Mouse (Mus musculus): ENCODE results near the gene Upf2. TPM values are rescaled to one million over a fixed set of nuclear protein-coding genes. Genes with fewer than 3 reads are reported as not detected.

Gene Upf2
- polyA plus RNA-seq (2014; fragmentation: Nextera tagmentation; extraction: Ambion mirVana): 13.7 and 14.6 TPM in 2 replicates

GRCm38 (mm10) chr2:5950766-5951595, at the start of gene Upf2:
TSS of gene Upf2 (plus strand) at chr2:5951469.
- Histone ChIP-seq H3K9ac (replicated peaks; ENCODE audit: low read depth, low read length) (peak within 1 kb of the TSS; percentile 80), H3K9me3 (ENCODE audit: control insufficient read depth, low read depth, low read length) (no peaks in the 10 kb centered on the region), H3K27ac (ENCODE audit: low read length) (peak within 1 kb of the TSS; percentile 84), H3K4me1 (ENCODE audit: control insufficient read depth, insufficient read depth, low read length) (peaks cover 9% of the 10 kb centered on the region; the same call in 1 of the 2 replicates), H3K36me3 (ENCODE audit: control insufficient read depth, insufficient read depth, low read length) (no peaks in the 10 kb centered on the region), H3K4me2 (replicated peaks; ENCODE audit: low read depth, low read length) (peak within 1 kb of the TSS; percentile 85), H3K27me3 (ENCODE audit: control insufficient read depth, insufficient read depth, low read length) (no peaks in the 10 kb centered on the region), H3K4me3 (ENCODE audit: low read depth, low read length) (peak within 1 kb of the TSS; percentile 91)
- WGBS: under 1% methylated on average over 51 of the region's 54 CpGs
- ATAC-seq (ENCODE audit: insufficient number of reproducible peaks, insufficient read depth, low FRiP score, low read depth): peak; percentile 93

- H3K36me3 ChIP-seq (ENCODE audit: control insufficient read depth, insufficient read depth, low read length): no peaks in the 10 kb centered on the region; the same call in none of the 2 replicates
- no peak overlapping the region for H3K4me3 ChIP-seq (ENCODE audit: low read depth, low read length)
- H3K9me3 ChIP-seq (ENCODE audit: control insufficient read depth, low read depth, low read length): no peaks in the 10 kb centered on the region
- 30% methylated on average over 5 of the region's 5 CpGs for WGBS
- H3K27me3 ChIP-seq (ENCODE audit: control insufficient read depth, insufficient read depth, low read length): no peaks in the 10 kb centered on the region
- ATAC-seq (ENCODE audit: insufficient number of reproducible peaks, insufficient read depth, low FRiP score, low read depth): no peak
- no peaks in the 10 kb centered on the region for H3K4me1 ChIP-seq (ENCODE audit: control insufficient read depth, insufficient read depth, low read length)
- no peak overlapping the region for H3K27ac ChIP-seq (ENCODE audit: low read length)
- no peak overlapping the region for H3K9ac ChIP-seq (replicated peaks; ENCODE audit: low read depth, low read length)
- no peak overlapping the region for H3K4me2 ChIP-seq (replicated peaks; ENCODE audit: low read depth, low read length)
Measured at GRCm38 (mm10) chr2:5906092-5906491, 45.2 kb upstream of the Upf2 start.

- no peaks in the 10 kb centered on the region for H3K4me1 ChIP-seq (ENCODE audit: control insufficient read depth, insufficient read depth, low read length)
- H3K4me3 ChIP-seq (ENCODE audit: low read depth, low read length): no peak overlapping the region
- no peak for ATAC-seq (ENCODE audit: insufficient number of reproducible peaks, insufficient read depth, low FRiP score, low read depth)
- no peak overlapping the region for H3K27ac ChIP-seq (ENCODE audit: low read length)
- H3K4me2 ChIP-seq (replicated peaks; ENCODE audit: low read depth, low read length): no peak overlapping the region
- no peaks in the 10 kb centered on the region; the same call in none of the 2 replicates for H3K36me3 ChIP-seq (ENCODE audit: control insufficient read depth, insufficient read depth, low read length)
- no peak overlapping the region for H3K9ac ChIP-seq (replicated peaks; ENCODE audit: low read depth, low read length)
- WGBS: 59% methylated on average over 3 of the region's 3 CpGs
- no peaks in the 10 kb centered on the region for H3K27me3 ChIP-seq (ENCODE audit: control insufficient read depth, insufficient read depth, low read length)
- H3K9me3 ChIP-seq (ENCODE audit: control insufficient read depth, low read depth, low read length): no peaks in the 10 kb centered on the region
Measured at GRCm38 (mm10) chr2:5906625-5907024, 44.6 kb upstream of the Upf2 start.

- Histone ChIP-seq H3K9ac (replicated peaks; ENCODE audit: low read depth, low read length) (no peak overlapping the region), H3K27ac (ENCODE audit: low read length) (no peak overlapping the region), H3K9me3 (ENCODE audit: control insufficient read depth, low read depth, low read length) (no peaks in the 10 kb centered on the region), H3K4me2 (replicated peaks; ENCODE audit: low read depth, low read length) (no peak overlapping the region), H3K4me1 (ENCODE audit: control insufficient read depth, insufficient read depth, low read length) (no peaks in the 10 kb centered on the region), H3K36me3 (ENCODE audit: control insufficient read depth, insufficient read depth, low read length) (no peaks in the 10 kb centered on the region; the same call in 1 of the 2 replicates), H3K4me3 (ENCODE audit: low read depth, low read length) (no peak overlapping the region), H3K27me3 (ENCODE audit: control insufficient read depth, insufficient read depth, low read length) (no peaks in the 10 kb centered on the region)
- 59% methylated on average over 16 of the region's 16 CpGs for WGBS
- no peak for ATAC-seq (ENCODE audit: insufficient number of reproducible peaks, insufficient read depth, low FRiP score, low read depth)
Measured at GRCm38 (mm10) chr2:5911282-5911965, 39.8 kb upstream of the Upf2 start.

GRCm38 (mm10) chr2:5922823-5923222, 28.4 kb upstream of the Upf2 start:
- Histone ChIP-seq H3K36me3 (ENCODE audit: control insufficient read depth, insufficient read depth, low read length) (0 out of 2 replicates have a peak, but pooled peaks cover 4% of the 10 kb centered on the region), H3K27ac (ENCODE audit: low read length) (no peak overlapping the region), H3K4me3 (ENCODE audit: low read depth, low read length) (no peak overlapping the region), H3K9ac (replicated peaks; ENCODE audit: low read depth, low read length) (no peak overlapping the region), H3K4me2 (replicated peaks; ENCODE audit: low read depth, low read length) (no peak overlapping the region), H3K27me3 (ENCODE audit: control insufficient read depth, insufficient read depth, low read length) (no peaks in the 10 kb centered on the region), H3K9me3 (ENCODE audit: control insufficient read depth, low read depth, low read length) (no peaks in the 10 kb centered on the region), H3K4me1 (ENCODE audit: control insufficient read depth, insufficient read depth, low read length) (no peaks in the 10 kb centered on the region)
- ATAC-seq (ENCODE audit: insufficient number of reproducible peaks, insufficient read depth, low FRiP score, low read depth): no peak
- 87% methylated on average over 6 of the region's 6 CpGs for WGBS

- ATAC-seq (ENCODE audit: insufficient number of reproducible peaks, insufficient read depth, low FRiP score, low read depth): no peak
- 0 out of 2 replicates have a peak, but pooled peaks cover 4% of the 10 kb centered on the region for H3K36me3 ChIP-seq (ENCODE audit: control insufficient read depth, insufficient read depth, low read length)
- no peak overlapping the region for H3K4me3 ChIP-seq (ENCODE audit: low read depth, low read length)
- H3K9me3 ChIP-seq (ENCODE audit: control insufficient read depth, low read depth, low read length): no peaks in the 10 kb centered on the region
- H3K27ac ChIP-seq (ENCODE audit: low read length): no peak overlapping the region
- 82% methylated on average over 9 of the region's 9 CpGs for WGBS
- no peak overlapping the region for H3K4me2 ChIP-seq (replicated peaks; ENCODE audit: low read depth, low read length)
- H3K9ac ChIP-seq (replicated peaks; ENCODE audit: low read depth, low read length): no peak overlapping the region
- H3K27me3 ChIP-seq (ENCODE audit: control insufficient read depth, insufficient read depth, low read length): no peaks in the 10 kb centered on the region
- H3K4me1 ChIP-seq (ENCODE audit: control insufficient read depth, insufficient read depth, low read length): no peaks in the 10 kb centered on the region
Measured at GRCm38 (mm10) chr2:5923786-5924185, 27.5 kb upstream of the Upf2 start.

- no peak for ATAC-seq (ENCODE audit: insufficient number of reproducible peaks, insufficient read depth, low FRiP score, low read depth)
- H3K4me2 ChIP-seq (replicated peaks; ENCODE audit: low read depth, low read length): no peak overlapping the region
- no peak overlapping the region for H3K27ac ChIP-seq (ENCODE audit: low read length)
- H3K9ac ChIP-seq (replicated peaks; ENCODE audit: low read depth, low read length): no peak overlapping the region
- WGBS: 87% methylated on average over 5 of the region's 5 CpGs
- no peak overlapping the region for H3K4me3 ChIP-seq (ENCODE audit: low read depth, low read length)
- H3K4me1 ChIP-seq (ENCODE audit: control insufficient read depth, insufficient read depth, low read length): no peaks in the 10 kb centered on the region
- H3K9me3 ChIP-seq (ENCODE audit: control insufficient read depth, low read depth, low read length): no peaks in the 10 kb centered on the region
- no peaks in the 10 kb centered on the region for H3K27me3 ChIP-seq (ENCODE audit: control insufficient read depth, insufficient read depth, low read length)
- H3K36me3 ChIP-seq (ENCODE audit: control insufficient read depth, insufficient read depth, low read length): no peaks in the 10 kb centered on the region; the same call in 1 of the 2 replicates
Measured at GRCm38 (mm10) chr2:5927481-5927880, 23.8 kb upstream of the Upf2 start.

- Histone ChIP-seq H3K27me3 (ENCODE audit: control insufficient read depth, insufficient read depth, low read length) (no peaks in the 10 kb centered on the region), H3K4me3 (ENCODE audit: low read depth, low read length) (no peak overlapping the region), H3K27ac (ENCODE audit: low read length) (no peak overlapping the region), H3K36me3 (ENCODE audit: control insufficient read depth, insufficient read depth, low read length) (no peaks in the 10 kb centered on the region; the same call in 1 of the 2 replicates), H3K9me3 (ENCODE audit: control insufficient read depth, low read depth, low read length) (no peaks in the 10 kb centered on the region), H3K4me1 (ENCODE audit: control insufficient read depth, insufficient read depth, low read length) (no peaks in the 10 kb centered on the region), H3K9ac (replicated peaks; ENCODE audit: low read depth, low read length) (no peak overlapping the region), H3K4me2 (replicated peaks; ENCODE audit: low read depth, low read length) (no peak overlapping the region)
- ATAC-seq (ENCODE audit: insufficient number of reproducible peaks, insufficient read depth, low FRiP score, low read depth): no peak
- 75% methylated on average over 5 of the region's 5 CpGs for WGBS
Measured at GRCm38 (mm10) chr2:5929793-5930192, 21.5 kb upstream of the Upf2 start.

All from stomach, embryonic 14.5 days (tissue).